Mouse (Mus musculus): ENCODE results near the gene Srxn1.
"Not testable (repeated sequence)": the region's sequence is repeated elsewhere in the genome, so short reads cannot be mapped to it uniquely, and the experiment has no call there.

The Srxn1 gene

DNA sequence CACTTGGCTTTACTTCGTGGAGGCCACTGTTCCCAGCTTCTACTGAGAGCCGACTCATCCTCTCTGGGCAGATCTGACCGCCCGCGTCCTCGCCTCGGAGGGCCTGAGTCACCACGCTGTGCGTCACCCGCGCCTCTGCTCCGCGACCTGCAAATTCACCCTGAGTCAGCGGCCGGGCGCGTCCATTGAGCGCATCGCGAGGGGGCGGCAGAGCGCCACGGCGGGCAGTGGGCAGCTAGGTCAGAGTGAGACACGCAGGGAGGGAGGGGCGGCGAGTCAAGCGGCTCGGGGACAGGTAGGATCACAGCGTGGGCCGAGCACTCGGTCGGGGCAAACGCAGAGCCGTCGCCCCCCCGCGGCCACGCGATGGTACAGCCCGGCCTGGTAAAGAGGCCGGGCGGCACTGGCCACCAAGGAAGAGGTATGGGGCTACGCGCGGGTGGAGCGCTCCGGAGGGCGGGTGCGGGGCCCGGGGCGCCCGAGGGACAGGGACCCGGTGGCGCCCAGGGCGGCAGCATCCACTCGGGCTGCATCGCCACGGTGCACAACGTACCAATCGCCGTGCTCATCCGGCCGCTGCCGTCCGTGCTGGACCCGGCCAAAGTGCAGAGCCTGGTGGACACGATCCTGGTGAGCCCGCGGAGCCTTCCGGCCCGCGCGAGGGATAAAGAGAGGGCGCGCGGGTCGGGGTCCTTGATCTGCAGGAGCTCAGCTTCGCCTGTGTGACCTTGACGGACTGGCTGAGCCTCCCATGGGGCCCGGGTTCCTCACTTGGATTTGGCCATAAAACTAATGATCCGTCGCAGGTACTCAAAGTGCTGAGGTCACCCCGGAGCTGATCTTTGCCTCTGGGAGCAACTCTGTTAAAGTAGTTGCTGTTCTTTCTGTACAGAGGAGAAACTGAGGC is at the start of gene Srxn1:
Gene Srxn1 (plus strand): TSS at position 199 of the 907 bp plus-strand sequence.
- no peak for DNase-seq (ENCODE audit: low spot score)

DNA sequence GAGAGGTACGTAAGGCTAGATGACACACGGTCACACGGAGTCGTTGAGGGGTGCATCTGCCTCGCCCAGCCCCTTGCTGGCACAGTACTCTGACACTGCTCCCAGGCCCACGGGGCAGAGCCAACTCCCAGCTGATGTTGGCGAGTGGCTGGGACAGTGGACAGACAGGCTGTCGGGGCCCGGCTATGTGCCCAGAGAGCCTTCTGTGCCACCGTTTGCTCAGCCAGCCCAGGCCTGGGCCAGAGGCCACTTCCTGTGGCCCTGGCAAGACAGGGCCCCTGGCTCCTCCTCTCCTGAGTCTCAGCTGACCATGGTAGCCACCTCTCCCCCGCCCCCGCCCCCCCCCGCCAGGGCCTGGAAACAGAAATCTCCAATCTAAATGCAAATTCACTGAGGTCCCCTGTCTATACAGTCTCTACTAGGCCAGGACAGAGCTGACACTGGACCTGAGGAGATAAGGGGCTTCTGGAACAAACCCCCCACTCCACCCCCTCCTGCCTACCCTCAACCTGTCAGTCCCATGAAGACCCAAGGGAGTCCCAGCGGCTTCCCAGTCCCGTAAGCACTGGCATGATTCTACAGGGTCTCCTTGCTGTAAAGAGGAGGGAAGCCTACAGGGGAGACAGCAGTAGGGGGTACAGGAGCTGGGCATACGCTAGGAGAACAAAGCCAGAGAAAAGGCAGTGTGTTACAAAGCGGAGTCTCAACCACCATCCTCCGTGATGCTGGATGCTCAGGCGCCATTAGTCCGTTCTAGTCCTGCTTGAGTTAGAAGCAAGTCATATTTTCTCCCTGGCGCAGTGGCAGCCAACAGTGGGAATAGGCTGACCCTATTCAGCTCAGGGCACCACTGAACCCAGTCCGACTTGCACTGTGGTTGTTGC is 48.7 kb upstream of the Srxn1 start:
- DNase-seq (ENCODE audit: low spot score): no peak

DNA sequence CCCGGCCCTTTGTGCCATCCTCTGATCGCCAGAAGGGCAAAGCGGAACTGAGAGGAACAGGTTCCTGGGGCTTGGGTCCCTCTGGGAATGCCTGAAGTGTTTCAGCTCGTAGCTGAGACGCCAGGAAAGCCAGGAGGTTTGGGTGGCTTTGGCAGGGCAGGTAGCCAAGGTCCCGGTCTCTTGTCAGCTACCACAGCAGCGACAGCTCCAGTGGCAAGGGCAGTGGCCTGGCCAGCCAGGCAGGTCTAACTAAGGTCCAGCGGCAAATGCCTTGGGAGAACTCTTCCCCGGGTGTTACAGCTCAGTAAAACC is 48.1 kb upstream of the Srxn1 start:
- no peak for DNase-seq (ENCODE audit: low spot score)

DNA sequence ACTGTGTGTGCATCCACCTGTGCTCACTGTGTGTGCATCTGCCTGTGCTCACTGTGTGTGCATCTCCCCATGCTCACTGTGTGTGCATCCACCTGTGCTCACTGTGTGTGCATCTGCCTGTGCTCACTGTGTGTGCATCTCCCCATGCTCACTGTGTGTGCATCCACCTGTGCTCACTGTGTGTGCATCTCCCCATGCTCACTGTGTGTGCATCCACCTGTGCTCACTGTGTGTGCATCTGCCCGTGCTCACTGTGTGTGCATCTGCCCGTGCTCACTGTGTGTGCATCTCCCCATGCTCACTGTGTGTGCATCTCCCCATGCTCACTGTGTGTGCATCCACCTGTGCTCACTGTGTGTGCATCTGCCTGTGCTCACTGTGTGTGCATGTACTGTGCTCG is 42.5 kb upstream of the Srxn1 start:
- DNase-seq (ENCODE audit: low spot score): not testable (repeated sequence)

DNA sequence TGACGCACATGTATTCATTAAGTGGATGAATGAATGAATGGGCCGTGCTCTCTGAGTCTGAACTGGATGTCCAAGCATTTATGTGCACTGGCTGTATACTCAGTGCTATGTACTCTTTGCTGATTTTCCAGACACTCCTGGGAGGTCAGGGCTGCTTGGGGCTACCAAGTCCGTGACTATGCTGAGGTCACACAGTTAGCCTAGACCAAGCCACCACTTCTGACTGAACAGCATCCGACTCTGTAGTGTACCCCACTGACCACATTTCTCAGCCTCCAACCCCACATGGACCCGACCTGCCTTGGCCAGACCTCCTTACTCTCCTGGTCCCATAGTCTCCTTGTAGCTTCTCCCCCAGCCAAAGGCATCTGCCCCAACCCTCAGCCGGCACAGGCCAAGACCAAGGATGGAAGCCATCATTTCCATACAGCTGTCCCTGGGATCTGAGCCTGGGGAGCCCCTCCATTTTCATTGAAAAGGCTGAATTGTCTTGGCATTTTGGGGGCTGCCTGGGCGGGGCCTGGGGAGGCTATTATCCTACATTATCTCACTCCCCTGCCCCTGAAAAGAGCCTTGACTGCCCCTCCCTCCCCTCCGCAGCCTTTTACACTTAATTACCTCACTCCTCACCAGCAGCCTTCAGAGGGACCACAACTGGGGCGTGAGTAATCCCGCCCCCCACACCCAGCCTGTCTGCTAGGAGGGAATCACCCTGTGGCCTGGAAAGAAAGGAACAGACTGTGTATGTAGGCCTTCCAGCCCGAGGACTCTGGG is 36.5 kb upstream of the Srxn1 start:
- DNase-seq (ENCODE audit: low spot score): no peak

DNA sequence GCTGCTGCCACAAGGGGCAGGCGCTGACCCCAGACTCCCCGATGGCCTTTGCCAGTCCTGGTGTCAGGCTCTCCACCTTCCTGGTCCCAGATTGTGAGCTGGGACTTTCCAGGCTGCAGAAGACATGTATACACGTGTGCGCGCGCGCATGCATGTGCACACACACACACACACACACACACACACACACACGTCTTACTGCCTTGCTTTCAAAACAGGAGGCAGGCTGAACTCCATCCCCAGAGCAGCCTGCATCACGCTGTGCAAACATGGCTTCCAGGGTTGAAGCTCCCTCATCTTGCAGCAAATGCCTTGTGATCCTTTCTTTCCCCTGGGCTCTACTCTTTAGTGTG is 35.9 kb upstream of the Srxn1 start:
- DNase-seq (ENCODE audit: low spot score): no peak

DNA sequence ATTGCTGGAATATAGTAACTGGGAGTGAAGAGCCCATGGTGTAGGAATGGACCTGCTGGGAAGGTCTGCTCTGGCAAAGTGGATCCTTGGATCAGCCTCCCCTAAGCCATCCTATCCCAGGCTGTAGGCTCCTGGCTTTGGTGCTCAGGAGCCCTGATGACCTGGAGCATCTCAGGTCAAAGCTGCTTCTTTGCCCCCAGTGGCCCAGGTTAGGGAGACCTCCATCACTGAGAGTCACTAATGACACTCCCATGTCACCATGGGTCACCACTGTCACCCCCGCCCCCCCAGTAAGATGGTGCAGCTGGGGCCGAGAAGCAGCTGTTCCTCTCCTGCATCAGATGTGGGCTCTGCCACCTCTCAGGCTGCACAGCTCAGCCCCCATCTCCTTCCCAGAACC is 35.4 kb upstream of the Srxn1 start:
- DNase-seq (ENCODE audit: low spot score): no peak

DNA sequence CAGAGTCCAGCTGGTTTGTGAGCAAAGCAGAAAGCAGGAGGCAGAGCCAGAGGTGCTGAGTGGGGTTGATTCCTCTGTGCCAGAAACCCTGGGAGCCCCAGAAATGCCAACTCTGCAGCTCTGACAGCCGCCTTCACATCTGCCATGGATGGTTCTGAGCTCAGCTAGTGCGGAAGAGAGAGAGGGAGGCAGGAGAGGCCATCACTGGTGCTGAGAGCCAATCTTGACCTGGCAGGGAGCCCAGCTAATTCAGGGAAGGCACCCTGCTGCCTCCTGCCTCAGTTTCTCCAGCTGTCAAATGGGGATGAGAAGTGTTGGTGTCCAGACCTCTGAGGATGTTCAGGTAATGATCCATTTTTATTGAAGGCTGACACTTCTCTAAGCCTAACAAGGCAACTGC is 30.8 kb upstream of the Srxn1 start:
- DNase-seq (ENCODE audit: low spot score): no peak

DNA sequence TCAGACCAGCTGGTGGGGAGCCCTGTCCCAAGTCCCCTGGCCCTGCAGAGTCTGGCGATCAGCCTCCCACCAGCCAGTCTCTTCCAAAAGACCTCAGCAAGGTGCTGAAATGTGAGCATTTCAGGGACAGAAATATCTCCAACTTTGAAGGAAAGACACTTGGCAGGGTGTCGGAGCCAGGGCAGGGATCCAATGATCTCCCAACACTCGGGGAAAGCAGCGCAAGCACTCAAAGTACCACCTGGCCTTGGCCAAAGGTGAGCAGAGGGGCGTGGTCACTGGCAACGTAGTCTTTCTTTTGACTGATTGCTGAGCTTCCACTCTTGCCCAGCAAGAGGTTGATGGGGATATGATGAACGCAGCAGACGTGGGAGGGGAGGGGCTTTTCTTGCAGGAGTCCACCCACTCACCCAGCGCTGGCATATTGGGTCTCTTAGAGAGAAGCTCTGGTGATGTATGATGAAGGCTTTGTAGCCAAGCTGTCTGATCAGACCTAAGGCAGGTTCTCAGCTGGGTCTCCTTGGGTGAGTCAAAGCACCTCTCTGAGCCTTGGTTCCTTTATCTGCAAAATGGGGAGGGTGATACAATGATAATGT is 29.9 kb upstream of the Srxn1 start:
- DNase-seq (ENCODE audit: low spot score): no peak

DNA sequence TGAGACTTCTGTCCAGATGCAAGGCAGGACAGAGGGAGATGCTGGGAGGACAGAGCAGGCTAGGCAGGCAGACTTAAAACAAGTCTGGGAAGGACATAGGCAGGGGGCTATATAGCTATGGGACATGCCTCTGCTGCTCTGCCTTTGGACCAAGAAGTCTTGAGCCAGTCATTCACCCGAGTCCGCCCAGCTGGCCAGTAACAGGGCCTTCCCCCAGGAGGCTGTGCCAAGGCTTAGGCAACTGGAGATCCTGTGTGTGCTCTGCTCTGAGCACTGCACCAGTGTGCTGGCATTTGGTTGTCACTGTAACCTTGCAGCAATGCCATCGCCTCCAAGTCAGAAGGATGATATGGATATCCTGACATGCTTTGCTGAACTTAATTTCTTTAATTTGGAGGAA is 28.0 kb upstream of the Srxn1 start:
- no peak for DNase-seq (ENCODE audit: low spot score)

DNA sequence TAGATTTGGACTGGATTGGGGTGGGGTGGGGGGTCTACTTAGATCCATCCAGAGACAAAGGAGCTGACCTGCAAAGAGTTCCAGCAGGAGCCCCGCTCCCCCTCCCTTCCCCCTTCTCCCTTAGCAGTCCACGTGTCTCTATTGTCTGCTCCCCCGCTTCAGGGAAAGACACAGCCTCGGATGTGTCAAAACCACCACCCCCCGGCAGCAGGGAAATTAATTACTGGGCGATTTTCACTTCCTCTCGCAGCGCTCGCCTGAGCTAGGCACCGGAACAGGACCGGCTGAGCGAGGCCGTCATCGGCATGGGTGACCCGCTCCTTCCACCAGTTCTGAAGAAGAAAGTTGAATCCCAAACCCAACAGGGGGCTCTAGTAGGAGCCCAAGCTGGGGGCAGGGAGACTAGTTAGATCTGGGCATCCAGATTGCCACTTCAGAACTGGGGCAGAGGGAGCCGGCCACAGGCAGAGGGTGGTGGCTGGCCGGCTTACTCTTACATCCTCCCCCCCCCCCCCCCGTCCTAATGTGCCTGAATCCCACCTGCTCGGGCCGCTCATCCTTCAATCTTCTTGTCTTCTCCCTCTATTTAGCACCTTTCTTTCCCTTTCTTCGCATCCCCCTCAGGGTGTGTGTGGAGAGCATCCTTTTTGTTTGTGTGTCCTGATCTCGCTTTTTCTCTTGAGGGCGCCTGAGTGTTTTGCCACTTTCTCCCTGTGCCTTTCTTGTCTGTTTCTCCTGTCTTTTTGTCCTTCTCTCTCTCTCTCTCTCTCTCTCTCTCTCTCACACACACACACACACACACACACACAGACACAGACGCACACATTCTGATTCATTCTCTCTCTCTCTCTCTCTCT is 24.4 kb upstream of the Srxn1 start, which contains the start of gene Scrt2:
Gene Scrt2 (plus strand): TSS at position 845 of the 857 bp plus-strand sequence.
- no peak for DNase-seq (ENCODE audit: low spot score)

DNA sequence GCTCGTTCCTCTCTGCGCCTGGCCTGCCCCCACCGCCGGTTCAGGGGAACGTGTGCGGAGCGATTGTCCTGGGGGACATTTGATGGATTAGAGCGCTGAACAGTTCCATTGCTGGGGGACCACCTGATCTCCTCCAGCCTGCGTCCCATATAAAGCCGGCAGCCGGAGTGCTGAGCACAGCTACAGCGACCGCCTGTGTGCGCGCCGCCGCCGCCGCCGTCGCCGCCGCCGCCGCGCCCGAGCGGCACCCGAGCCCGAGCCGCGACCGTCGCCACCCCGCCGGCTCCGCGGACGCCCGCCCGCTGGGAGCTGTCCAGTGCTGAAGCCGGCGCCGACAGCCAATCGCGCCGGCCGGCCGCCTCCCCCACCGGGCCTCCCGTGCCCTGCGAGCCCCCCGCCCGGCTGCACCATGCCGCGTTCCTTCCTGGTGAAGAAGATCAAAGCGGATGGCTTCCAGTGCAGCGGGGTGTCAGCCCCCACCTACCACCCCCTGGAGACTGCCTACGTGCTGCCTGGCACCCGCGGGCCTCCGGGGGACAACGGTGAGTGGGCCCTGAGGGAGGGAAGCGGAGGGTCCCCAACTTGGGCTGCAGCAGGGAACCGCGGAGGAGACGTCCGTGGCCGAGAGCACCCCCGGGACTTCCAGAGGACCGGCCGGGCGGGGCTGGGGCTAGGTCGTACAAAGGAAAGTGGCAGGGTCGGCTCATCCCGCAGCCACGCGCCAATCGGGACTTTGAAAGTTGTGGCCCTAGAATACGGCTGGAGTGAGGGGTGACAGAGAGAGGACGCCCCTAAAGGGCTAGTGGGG is 23.5 kb upstream of the Srxn1 start:
- no peak for DNase-seq (ENCODE audit: low spot score)

DNA sequence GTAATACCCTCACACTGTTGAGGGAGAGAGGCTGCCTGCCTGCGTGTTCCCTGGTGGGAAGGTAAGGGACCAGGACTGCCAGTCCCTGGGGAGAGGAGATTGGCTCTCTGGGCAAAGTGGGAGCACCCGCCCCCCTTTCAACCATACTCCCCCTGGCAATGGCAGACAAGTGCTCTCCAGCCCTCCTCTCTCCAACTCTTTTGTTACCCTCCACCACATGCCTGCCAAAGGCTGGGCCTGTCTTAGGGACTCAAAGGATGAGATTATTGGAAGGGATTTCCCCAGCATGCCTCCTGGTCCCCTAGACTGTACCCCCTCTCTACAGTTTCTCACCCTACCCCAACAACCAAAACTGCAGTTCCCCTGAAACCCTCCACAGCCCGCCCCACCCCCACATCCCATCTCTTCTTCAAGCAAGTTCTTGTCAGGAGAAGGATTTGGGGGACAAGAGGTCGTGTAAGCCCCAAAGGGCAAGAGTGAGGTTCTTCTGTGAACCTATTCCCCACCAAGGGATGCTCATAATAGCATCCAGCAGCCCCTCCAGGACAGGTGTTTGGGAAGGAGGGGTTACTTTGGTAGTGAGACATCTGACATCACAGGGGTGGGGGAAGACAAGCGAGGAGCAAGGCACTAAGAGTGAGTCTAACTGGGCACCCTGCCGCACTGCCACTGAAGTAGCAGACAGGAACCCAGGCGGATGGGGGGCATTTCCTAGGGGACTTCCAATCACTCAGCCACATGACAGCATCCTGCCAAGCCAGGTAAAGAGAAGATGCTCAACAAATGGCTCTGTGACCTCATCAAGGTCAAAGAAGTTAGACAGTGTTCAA is 22.6 kb upstream of the Srxn1 start:
- DNase-seq (ENCODE audit: low spot score): no peak

DNA sequence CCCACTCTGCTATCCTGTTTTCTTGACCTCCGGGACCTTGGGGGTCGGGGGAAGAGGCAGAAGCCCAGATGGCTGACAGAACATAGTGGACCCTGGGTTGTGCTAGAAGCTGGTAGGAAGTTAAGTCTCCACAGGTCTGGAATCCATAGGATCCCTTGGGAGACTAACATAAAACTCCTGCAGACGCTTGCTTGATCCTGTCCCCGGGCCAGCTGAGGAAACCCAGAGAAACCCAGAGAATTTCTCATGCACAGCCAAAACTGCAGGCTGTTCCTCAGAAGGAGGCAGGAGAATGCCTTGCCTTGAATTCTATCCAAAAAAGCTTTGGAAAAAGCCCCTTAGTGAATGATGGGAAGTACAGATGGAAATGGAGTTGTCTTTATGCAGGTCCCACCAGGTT is 21.9 kb upstream of the Srxn1 start:
- DNase-seq (ENCODE audit: low spot score): no peak

DNA sequence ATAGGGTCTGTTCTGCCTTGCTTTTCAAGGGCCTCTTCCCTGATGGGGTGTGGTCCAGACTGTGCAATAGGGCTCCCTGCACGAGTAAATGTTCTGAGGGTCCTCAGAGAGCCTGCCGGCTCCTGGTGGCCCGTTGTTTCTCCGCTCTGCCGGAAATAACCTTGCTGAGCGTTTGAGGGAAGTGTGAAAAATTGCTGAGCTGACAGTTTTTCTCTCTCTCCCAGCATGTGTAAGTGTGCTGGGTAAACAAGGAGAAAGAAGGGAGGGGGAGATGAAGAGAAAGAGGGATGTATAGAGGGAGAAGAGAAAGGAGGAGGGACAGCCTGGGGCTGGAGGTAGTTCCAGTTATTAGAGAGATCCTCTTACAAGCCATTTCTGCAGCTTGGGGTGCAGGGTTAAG is 21.0 kb upstream of the Srxn1 start:
- DNase-seq (ENCODE audit: low spot score): no peak

DNA sequence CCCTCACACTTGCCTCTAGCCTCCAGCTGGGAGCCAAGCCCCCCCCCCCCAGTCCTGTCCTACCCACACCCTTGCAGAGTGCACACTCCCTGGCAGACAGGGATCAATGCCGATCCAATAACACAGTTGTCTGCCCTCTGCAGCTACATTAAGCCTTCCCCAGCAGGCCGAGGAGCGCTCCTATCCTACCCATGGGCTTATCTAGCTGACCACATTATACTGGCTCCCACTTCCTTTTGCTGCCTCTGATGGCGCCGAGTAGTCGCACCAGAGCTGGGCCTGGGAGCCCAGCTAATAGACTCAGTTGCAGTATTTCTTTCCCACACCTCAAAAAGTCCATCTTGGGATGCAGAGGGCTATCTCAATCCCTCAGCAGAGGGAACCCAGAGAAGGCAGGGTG is 19.9 kb upstream of the Srxn1 start:
- no peak for DNase-seq (ENCODE audit: low spot score)

DNA sequence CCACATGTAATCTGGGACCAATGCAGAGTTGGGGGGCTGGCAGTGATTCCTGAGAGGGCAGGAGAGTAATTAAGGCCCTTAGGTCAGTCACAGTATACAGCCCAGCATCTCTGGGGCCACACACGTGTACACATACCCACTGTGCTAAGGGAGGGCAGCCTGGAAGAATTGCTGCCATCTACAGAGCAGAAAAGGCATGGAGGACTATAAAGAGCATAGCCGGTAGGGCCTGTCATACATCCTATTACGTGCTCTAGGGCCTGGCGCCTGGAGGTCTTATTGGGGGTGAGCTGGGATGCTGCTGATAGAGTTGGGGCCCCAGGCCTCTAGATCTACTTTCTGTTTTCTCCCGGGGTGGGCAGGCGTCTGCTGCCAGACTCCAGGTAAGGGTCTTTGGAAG is 18.9 kb upstream of the Srxn1 start:
- no peak for DNase-seq (ENCODE audit: low spot score)

DNA sequence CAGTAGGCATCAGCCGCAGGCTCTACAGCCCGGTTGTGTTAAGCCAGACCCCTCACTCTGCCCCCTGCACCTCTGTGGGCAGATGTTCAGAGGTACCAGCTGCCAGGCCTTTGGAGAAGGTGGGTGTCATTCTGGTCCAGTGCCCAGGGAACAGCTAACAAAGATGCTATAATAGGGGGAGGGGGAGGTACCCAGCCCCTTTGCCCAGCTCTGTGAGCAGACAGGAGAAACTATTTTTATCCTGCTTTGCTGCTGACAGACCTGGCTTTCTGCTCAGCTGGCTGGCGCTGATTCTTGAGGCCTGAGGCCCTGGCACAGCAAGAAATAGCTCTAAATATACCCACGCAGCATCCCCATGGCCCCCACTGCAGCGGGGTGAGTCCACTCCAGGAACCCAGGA is 18.2 kb upstream of the Srxn1 start:
- no peak for DNase-seq (ENCODE audit: low spot score)

DNA sequence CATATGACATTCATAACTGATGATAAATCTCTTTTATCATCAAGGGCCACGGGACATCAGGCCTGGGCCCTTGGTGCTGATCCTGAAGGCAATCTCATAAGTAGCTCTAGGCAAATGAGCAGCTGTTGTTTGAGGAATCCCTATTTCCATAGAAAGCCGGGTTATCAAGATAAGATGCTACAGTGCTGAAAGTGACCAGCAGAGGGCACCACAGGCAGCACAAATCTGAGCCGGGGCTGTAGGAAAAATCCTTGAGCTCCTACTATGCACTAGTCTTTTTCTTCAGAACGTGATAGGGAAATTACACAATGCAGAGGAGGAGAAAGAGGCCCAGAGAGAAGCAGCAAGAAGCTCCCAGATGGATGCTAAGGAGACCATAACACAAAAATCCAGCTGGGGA is 16.2 kb upstream of the Srxn1 start:
- DNase-seq (ENCODE audit: low spot score): no peak
